Mouse (Mus musculus) layer of hippocampus, postnatal 10 days (tissue): ENCODE results near the gene Dlgap4. TPM values are rescaled to one million over a fixed set of nuclear protein-coding genes. Genes with fewer than 3 reads are reported as not detected.
"Not testable (repeated sequence)": the region's sequence is repeated elsewhere in the genome, so short reads cannot be mapped to it uniquely, and the experiment has no call there.

Experiments used
- DNase-seq, 2 experiments: peaks; one replicate each; pipeline ENCODE4 v3.0.0; 2021; ENCODE audit warnings: low spot score in 2 of 2
- total RNA-seq, 2 experiments: library from RNA; stranded (reverse); gene quantifications; 2 replicates each; pipeline ENCODE4 v1.2.3; 2021

Dlgap4 gene
- total RNA-seq, 2 experiments from 2014 or later = 220 to 257 TPM

GRCm38 (mm10) chr2:156787090-156787775, 173.7 kb downstream of the Dlgap4 start:
- no peak for DNase-seq

DNA sequence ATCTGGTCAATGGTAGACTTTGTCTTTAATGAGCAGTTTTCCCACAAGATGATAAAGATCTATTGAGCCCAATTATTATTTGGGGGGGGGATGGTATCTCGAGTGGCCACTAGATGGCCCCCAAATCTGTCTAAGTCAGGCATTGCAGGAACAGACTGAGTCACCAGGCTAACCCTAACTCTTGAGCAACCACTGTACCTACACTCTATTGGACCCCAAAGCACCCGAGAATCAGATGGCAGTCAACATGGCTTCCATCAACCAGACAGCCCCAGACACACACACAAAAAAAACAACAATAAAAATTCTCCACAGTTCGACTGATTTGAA, 174.2 kb downstream of the Dlgap4 start:
- no peak for DNase-seq

DNA sequence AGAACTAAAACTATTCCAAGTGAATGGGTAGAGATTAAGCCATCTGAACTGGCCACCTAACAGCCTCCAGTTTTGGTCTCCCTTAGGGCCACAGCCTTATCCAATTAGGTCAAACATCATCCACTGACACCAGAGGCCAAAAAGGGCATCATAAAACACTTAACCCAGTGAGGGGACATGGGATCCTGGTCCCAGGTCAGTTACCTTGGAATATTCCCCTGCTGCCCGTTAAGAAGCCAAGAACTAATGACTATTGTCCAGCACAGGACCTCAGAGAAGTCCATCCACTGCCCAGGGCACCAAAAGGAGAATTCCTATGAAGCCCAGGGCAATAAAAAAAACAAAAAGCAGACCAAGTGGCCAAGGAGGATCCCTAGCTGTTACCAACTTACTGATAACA, 175.3 kb downstream of the Dlgap4 start:
- no peak for DNase-seq

- no peak for DNase-seq
These were observed 185.0 kb downstream of the Dlgap4 start for GRCm38 (mm10) chr2:156798516-156798915.

DNA sequence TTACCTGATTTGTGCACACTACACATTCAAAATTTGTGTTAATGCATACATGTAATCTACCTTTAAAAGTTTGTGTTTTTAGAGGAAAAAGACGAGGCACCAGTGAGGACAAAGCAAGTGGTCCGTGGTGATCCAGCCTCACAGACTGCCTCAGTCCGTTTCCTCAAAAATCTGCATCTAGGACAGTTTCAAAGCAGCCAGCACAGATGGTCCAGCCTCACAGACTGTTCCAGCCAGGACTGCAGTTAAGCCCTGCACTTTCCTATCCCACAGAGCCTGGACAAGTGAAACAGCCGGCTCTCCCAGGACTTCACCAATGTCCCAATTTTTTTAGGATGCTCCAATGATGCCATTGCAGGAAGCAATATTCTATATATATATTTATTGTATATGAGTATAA, 187.5 kb downstream of the Dlgap4 start:
- DNase-seq = no peak

GRCm38 (mm10) chr2:156802116-156802515, 188.6 kb downstream of the Dlgap4 start:
- DNase-seq = not testable (repeated sequence)

DNA sequence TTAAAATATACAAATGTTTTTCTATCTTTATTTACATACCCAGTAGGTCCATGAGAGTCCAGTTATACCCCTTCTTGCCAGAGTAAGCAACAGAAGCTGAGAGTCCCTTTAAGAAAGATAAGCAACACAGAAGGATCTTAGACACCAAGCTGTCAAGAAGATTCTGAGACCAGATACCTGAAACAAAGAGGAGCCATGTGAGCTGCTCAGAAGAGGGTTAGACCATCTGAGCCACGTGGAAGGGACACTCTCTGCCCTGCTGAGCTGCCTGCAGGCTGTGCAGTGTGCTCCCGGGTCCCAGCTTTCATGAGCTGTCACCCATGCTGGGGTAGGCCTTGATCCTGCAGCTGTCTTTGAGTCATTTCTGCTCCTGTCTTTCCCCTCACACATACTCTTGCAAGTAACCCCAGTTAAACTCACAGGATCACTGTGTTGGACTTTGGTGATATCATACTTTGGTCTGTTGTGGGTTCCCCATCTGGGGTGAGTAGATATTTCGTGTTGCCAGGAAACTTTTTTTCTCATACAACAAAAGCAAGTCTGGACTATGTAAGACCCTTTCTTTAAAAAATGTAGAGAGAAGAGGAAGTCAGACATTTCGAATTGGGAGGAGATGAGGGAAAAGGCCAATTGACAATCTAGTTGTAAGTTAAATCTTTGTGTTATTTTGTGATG, 190.3 kb downstream of the Dlgap4 start:
- no peak for DNase-seq

DNA sequence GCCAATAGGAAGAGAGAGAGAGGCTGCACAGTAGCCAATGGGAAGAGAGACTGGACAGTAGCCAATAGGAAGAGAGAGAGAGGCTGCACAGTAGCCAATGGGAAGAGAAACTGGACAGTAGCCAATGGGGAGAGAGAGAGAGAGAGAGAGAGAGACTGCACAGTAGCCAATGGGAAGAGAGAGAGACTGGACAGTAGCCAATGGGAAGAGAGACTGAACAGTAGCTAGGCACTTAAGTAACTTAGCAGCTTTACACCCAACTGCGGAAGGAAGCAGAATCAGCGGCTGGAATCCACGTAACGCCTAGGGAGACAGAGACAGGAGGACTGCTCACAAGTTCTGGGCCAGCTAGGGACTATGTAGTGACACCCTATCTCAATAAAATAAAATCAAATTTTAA, 191.1 kb downstream of the Dlgap4 start:
- DNase-seq = no peak

DNA sequence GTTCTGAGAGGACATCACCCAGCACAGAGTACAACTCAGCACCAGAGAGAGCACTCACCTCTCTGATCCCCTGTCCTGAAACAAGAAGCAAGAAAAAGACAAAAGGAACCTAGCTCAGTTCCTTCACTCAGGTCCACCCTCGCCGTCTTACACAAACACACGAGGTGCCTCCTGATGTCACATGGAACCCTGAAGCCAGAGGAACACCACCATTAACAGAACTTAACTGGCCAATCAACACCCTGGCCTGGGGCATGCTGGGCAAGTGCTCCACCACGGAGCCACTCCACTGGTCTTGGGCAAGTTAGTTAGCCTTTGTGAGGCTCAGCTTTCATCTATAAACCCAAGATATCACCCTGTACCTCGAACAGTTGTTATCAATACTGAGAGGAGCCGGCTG, 193.4 kb downstream of the Dlgap4 start:
- no peak for DNase-seq

- DNase-seq = peak; percentile 78 to 83
These were observed 196.1 kb downstream of the Dlgap4 start for GRCm38 (mm10) chr2:156809579-156809978.

- DNase-seq = no peak
These were observed 197.2 kb downstream of the Dlgap4 start for GRCm38 (mm10) chr2:156810716-156811115.

GRCm38 (mm10) chr2:156811556-156811955, 198.1 kb downstream of the Dlgap4 start:
- DNase-seq = no peak

Other genes starting within 250 kb of the Dlgap4 start
- 100 to 1,000 TPM; 268 to 270 TPM for gene Epb41l1, start 192.8 kb upstream of the Dlgap4 start, total RNA-seq
- gene Aar2, start 66.1 kb upstream of the Dlgap4 start, total RNA-seq = 10 to 100 TPM; 30.4 to 33.5 TPM
- gene Myl9, start 161.7 kb downstream of the Dlgap4 start, total RNA-seq = 10 to 100 TPM; 21.4 to 23.4 TPM
- 1 to 10 TPM; 5.0 to 5.6 TPM for gene Tgif2, start 226.3 kb downstream of the Dlgap4 start, total RNA-seq
- 1 to 10 TPM; 3.6 to 3.8 TPM for gene 4930518I15Rik, start 244.2 kb downstream of the Dlgap4 start, total RNA-seq
- 100 to 1,000 TPM; 117 to 127 TPM for gene Rab5if, start 249.4 kb downstream of the Dlgap4 start, total RNA-seq